In genomic region chr11:35116436-35116835, GRCm38 (mm10) we compare ENCODE assay signal across 30 mouse cellular contexts. TPM values are rescaled to one million over a fixed set of nuclear protein-coding genes. Genes with fewer than 3 reads are reported as not detected.
"Had no signal": no experiment of that assay in that cellular context is flagged by ENCODE, and none has a peak within 500 bp of the region (broad histone marks: within the 10 kb centered on the region; RNA-seq: fewer than 3 reads in every experiment).

No protein-coding gene starts in this region.

- H3K36me3 ChIP-seq: limb, embryonic 10.5 days; limb, embryonic 12.5 days; limb, embryonic 13.5 days; limb, embryonic 15.5 days; liver, embryonic 12.5 days; liver, embryonic 13.5 days; liver, embryonic 15.5 days; lung, embryonic 15.5 days; midbrain, embryonic 10.5 days; midbrain, embryonic 12.5 days; midbrain, embryonic 13.5 days; neural tube, embryonic 12.5 days had no signal

- H3K4me3 ChIP-seq: limb, embryonic 10.5 days; limb, embryonic 12.5 days; limb, embryonic 13.5 days; limb, embryonic 15.5 days; liver, embryonic 12.5 days; liver, embryonic 13.5 days; liver, embryonic 15.5 days; lung, embryonic 15.5 days; megakaryocyte, embryonic 14.5 days; midbrain, embryonic 10.5 days; midbrain, embryonic 12.5 days; midbrain, embryonic 13.5 days; myocyte; neural tube, embryonic 12.5 days had no signal

- H3K9me3 ChIP-seq: limb, embryonic 10.5 days; limb, embryonic 12.5 days; limb, embryonic 13.5 days; limb, embryonic 15.5 days; liver, embryonic 12.5 days; liver, embryonic 13.5 days; liver, embryonic 15.5 days; lung, embryonic 15.5 days; megakaryocyte, embryonic 14.5 days; midbrain, embryonic 10.5 days; midbrain, embryonic 12.5 days; midbrain, embryonic 13.5 days; neural tube, embryonic 12.5 days had no signal

- H3K9ac ChIP-seq: limb, embryonic 12.5 days; limb, embryonic 13.5 days; limb, embryonic 15.5 days; liver, embryonic 12.5 days; liver, embryonic 13.5 days; liver, embryonic 14.5 days; liver, embryonic 15.5 days; liver, postnatal 0 days; lung, embryonic 14.5 days; lung, embryonic 15.5 days; midbrain, embryonic 12.5 days; midbrain, embryonic 13.5 days; neural tube, embryonic 12.5 days had no signal

- H3K4me1 ChIP-seq: liver, embryonic 15.5 days; megakaryocyte, embryonic 14.5 days had no signal

- ATAC-seq: liver, embryonic 12.5 days; liver, postnatal 0 days; lung, postnatal 0 days; midbrain, embryonic 13.5 days; midbrain, embryonic 16.5 days had no signal

- H3K27ac ChIP-seq: limb, embryonic 10.5 days; limb, embryonic 12.5 days; limb, embryonic 13.5 days; limb, embryonic 15.5 days; liver, embryonic 12.5 days; liver, embryonic 13.5 days; liver, embryonic 14.5 days; liver, embryonic 15.5 days; lung, embryonic 15.5 days; macrophage; midbrain, embryonic 10.5 days; midbrain, embryonic 12.5 days; midbrain, embryonic 13.5 days; neural tube, embryonic 12.5 days had no signal

- DNase-seq: left cerebral cortex, postnatal 4 days; liver; liver, embryonic 13.5 days; liver, postnatal 0 days; lung, adult 18-20 months; lung, adult 2 months; lung, embryonic 14.5 days; lung, postnatal 10 days; lung, postnatal 14 days; lung, postnatal 36 days; lung, postnatal 4 days; midbrain, embryonic 14.5 days had no signal

- H3K27me3 ChIP-seq: limb, embryonic 12.5 days; limb, embryonic 13.5 days had no signal

- H3K4me2 ChIP-seq: limb, embryonic 12.5 days; limb, embryonic 13.5 days; limb, embryonic 15.5 days; liver, embryonic 11.5 days; liver, embryonic 12.5 days; liver, embryonic 13.5 days; liver, embryonic 15.5 days; lung, embryonic 14.5 days; lung, embryonic 15.5 days; midbrain, embryonic 12.5 days; midbrain, embryonic 13.5 days; neural tube, embryonic 12.5 days had no signal

RNA-seq across cellular contexts. Expression of gene Slit3, which starts 4.6 kb away (rescaled TPM):
- polyA plus RNA-seq: macrophage, myocyte had no signal
